Mouse (Mus musculus): ENCODE results near the gene Smpd3.
A peak's percentile ranks its signal among the peaks of the same experiment; 100 is the strongest.

- TF ChIP-seq CTCF (IDR thresholded peaks at IDR 0.05; ENCODE audit: low read depth) = peak; percentile 22
- TF ChIP-seq EP300 (IDR thresholded peaks at IDR 0.05; ENCODE audit: low read depth) = no peak
Measured at GRCm38 (mm10) chr8:106210821-106211345, 126.9 kb downstream of the Smpd3 start, which contains the start of the genes Slc7a6os and Prmt7.

All from liver, postnatal 0 days (tissue).